Mouse (Mus musculus) hindbrain, embryonic 16.5 days (tissue): ENCODE measurements around the gene Pex5. TPM values are rescaled to one million over a fixed set of nuclear protein-coding genes. Genes with fewer than 3 reads are reported as not detected.
"Not testable (repeated sequence)": the region's sequence is repeated elsewhere in the genome, so short reads cannot be mapped to it uniquely, and the experiment has no call there.

Experiments used
- ATAC-seq: fragments of 200-750 bp; cut with Nextera tagmentation; 2 replicates; pipeline ENCODE4 v1.8.0; 2017; ENCODE audit warnings: moderate TSS enrichment, moderate library complexity
- H3K27ac ChIP-seq: fragments of 300-500 bp; sonication (generic); 2 replicates; pipeline ENCODE4 v1.5.1; 2014; ENCODE audit warnings: low read depth, mild to moderate bottlenecking, control low read depth, low read length, moderate library complexity
- H3K27me3 ChIP-seq: fragments of 300-500 bp; sonication (generic); replicated peaks from 2 replicates; pipeline ENCODE4 v1.6.1; 2014; ENCODE audit warnings: low read length; ENCODE audit not compliant: control insufficient read depth, insufficient read depth
- H3K36me3 ChIP-seq: fragments of 300-500 bp; sonication (generic); 2 replicates; pipeline ENCODE4 v1.6.1; 2014; ENCODE audit warnings: mild to moderate bottlenecking, low read length, moderate library complexity, mixed read lengths; ENCODE audit not compliant: control insufficient read depth, insufficient read depth
- H3K4me1 ChIP-seq: fragments of 300-500 bp; sonication (generic); 2 replicates; pipeline ENCODE4 v1.6.1; 2014; ENCODE audit warnings: low read depth, low read length; ENCODE audit not compliant: control insufficient read depth, insufficient read depth
- H3K4me2 ChIP-seq: fragments of 300-500 bp; sonication (generic); 2 replicates; pipeline ENCODE4 v1.6.1; 2014; ENCODE audit warnings: mild to moderate bottlenecking, low read length, control low read depth, moderate library complexity
- H3K4me3 ChIP-seq: fragments of 300-500 bp; sonication (generic); 2 replicates; pipeline ENCODE4 v1.5.1; 2014; ENCODE audit warnings: mild to moderate bottlenecking, low read length, control low read depth, moderate library complexity
- H3K9ac ChIP-seq: fragments of 300-500 bp; sonication (generic); 2 replicates; pipeline ENCODE4 v1.6.1; 2014; ENCODE audit warnings: low read depth, mild to moderate bottlenecking, control low read depth, low read length, moderate library complexity
- H3K9me3 ChIP-seq: fragments of 300-500 bp; sonication (generic); 2 replicates; pipeline ENCODE4 v1.6.1; 2014; ENCODE audit warnings: mild to moderate bottlenecking, low read length, moderate library complexity; ENCODE audit not compliant: control insufficient read depth
- WGBS: fragments of 180-500 bp; shearing (Covaris S2); extraction: QIAGEN DNeasy Blood & Tissue Kit; methylation state at CpG from one replicate; pipeline ENCODE4 v1.1.7; 2014; 5-methylcytosine and 5-hydroxymethylcytosine counted together
- polyA plus RNA-seq: library from polyadenylated mRNA; unstranded; fragments of >200 nt; fragmentation: Nextera tagmentation; extraction: Ambion mirVana; gene quantifications from 2 replicates; pipeline ENCODE4 v1.2.1, GENCODE M21; 2015

Pex5 gene
- polyA plus RNA-seq, 1 experiment from 2014 or later, result 64.4 TPM

GRCm38 (mm10) chr6:124415347-124416088, 651 bp upstream of the Pex5 start:
- no peaks in the 10 kb centered on the region for H3K9me3 ChIP-seq
- H3K4me1 ChIP-seq, result peaks cover 15% of the 10 kb centered on the region

GRCm38 (mm10) chr6:124414150-124414926, 529 bp downstream of the Pex5 start:
- Histone ChIP-seq H3K36me3 (peaks cover 7% of the 10 kb centered on the region; the same call in 1 of the 2 replicates), H3K9ac (peak overlapping the region; percentile 90), H3K27ac (peak overlapping the region; percentile 85), H3K9me3 (no peaks in the 10 kb centered on the region), H3K4me3 (peak overlapping the region; percentile 93), H3K4me2 (peak overlapping the region; percentile 80), H3K4me1 (peaks cover 15% of the 10 kb centered on the region), H3K27me3 (no peaks in the 10 kb centered on the region)
- WGBS, result 3% methylated on average over 32 of the region's 45 CpGs
- ATAC-seq, result peak; percentile 71

More at GRCm38 (mm10) chr6:124415347-124416088, 651 bp upstream of the Pex5 start:
- peak overlapping the region; percentile 85 for H3K27ac ChIP-seq
- peaks cover 7% of the 10 kb centered on the region; the same call in 1 of the 2 replicates for H3K36me3 ChIP-seq
- peak overlapping the region; percentile 69 for H3K9ac ChIP-seq
- no peaks in the 10 kb centered on the region for H3K27me3 ChIP-seq
- 5% methylated on average over 21 of the region's 21 CpGs for whole genome bisulfite sequencing
- peak; percentile 60 for ATAC-seq
- H3K4me3 ChIP-seq, result peak overlapping the region; percentile 93
- peak overlapping the region; percentile 80 for H3K4me2 ChIP-seq

GRCm38 (mm10) chr6:124413770-124414149, 1.1 kb downstream of the Pex5 start:
- Histone ChIP-seq H3K27me3 (no peaks in the 10 kb centered on the region), H3K4me3 (peak overlapping the region; percentile 93), H3K4me1 (peaks cover 15% of the 10 kb centered on the region), H3K9ac (peak overlapping the region; percentile 90), H3K27ac (peak overlapping the region; percentile 85), H3K36me3 (peaks cover 9% of the 10 kb centered on the region; the same call in 1 of the 2 replicates), H3K4me2 (peak overlapping the region; percentile 80), H3K9me3 (no peaks in the 10 kb centered on the region)
- 62% methylated on average over 3 of the region's 3 CpGs for WGBS
- no peak for ATAC-seq

GRCm38 (mm10) chr6:124408355-124408754, 6.5 kb downstream of the Pex5 start:
- no peaks in the 10 kb centered on the region for H3K9me3 ChIP-seq
- H3K4me3 ChIP-seq, result no peak overlapping the region
- no peak overlapping the region for H3K27ac ChIP-seq
- no peak for ATAC-seq
- 91% methylated on average over 5 of the region's 5 CpGs for WGBS
- H3K4me1 ChIP-seq, result peaks cover 2% of the 10 kb centered on the region
- H3K4me2 ChIP-seq, result no peak overlapping the region
- no peaks in the 10 kb centered on the region for H3K27me3 ChIP-seq
- H3K36me3 ChIP-seq, result peaks cover 35% of the 10 kb centered on the region
- H3K9ac ChIP-seq, result no peak overlapping the region

- Histone ChIP-seq H3K4me2 (no peak overlapping the region), H3K27me3 (no peaks in the 10 kb centered on the region), H3K9ac (no peak overlapping the region), H3K4me1 (no peaks in the 10 kb centered on the region), H3K36me3 (peaks cover 45% of the 10 kb centered on the region), H3K4me3 (no peak overlapping the region), H3K27ac (no peak overlapping the region), H3K9me3 (no peaks in the 10 kb centered on the region)
- peak; percentile 21 for ATAC-seq
Observed at GRCm38 (mm10) chr6:124407180-124407579, 7.7 kb downstream of the Pex5 start.

GRCm38 (mm10) chr6:124406326-124406725, 8.5 kb downstream of the Pex5 start:
- no peak overlapping the region for H3K27ac ChIP-seq
- peaks cover 45% of the 10 kb centered on the region for H3K36me3 ChIP-seq
- 96% methylated on average over 10 of the region's 10 CpGs for WGBS
- H3K9ac ChIP-seq, result no peak overlapping the region
- H3K27me3 ChIP-seq, result no peaks in the 10 kb centered on the region
- no peaks in the 10 kb centered on the region for H3K4me1 ChIP-seq
- no peak overlapping the region for H3K4me2 ChIP-seq
- no peak overlapping the region for H3K4me3 ChIP-seq
- ATAC-seq, result no peak
- H3K9me3 ChIP-seq, result no peaks in the 10 kb centered on the region

GRCm38 (mm10) chr6:124399738-124400137, 15.1 kb downstream of the Pex5 start:
- H3K4me3 ChIP-seq, result no peak overlapping the region
- H3K36me3 ChIP-seq, result peaks cover 71% of the 10 kb centered on the region
- H3K27me3 ChIP-seq, result no peaks in the 10 kb centered on the region
- no peak overlapping the region for H3K4me2 ChIP-seq
- no peaks in the 10 kb centered on the region for H3K9me3 ChIP-seq
- H3K27ac ChIP-seq, result no peak overlapping the region
- no peak overlapping the region for H3K9ac ChIP-seq
- ATAC-seq, result no peak
- WGBS, result 94% methylated on average over 6 of the region's 6 CpGs
- no peaks in the 10 kb centered on the region for H3K4me1 ChIP-seq

- H3K27ac ChIP-seq, ATAC-seq, H3K4me3 ChIP-seq, H3K9ac ChIP-seq, H3K4me2 ChIP-seq, H3K9me3 ChIP-seq, H3K27me3 ChIP-seq, H3K4me1 ChIP-seq: not testable (repeated sequence)
- peaks cover 35% of the 10 kb centered on the region for H3K36me3 ChIP-seq
- WGBS, result 94% methylated on average over 3 of the region's 3 CpGs
Observed at GRCm38 (mm10) chr6:124394991-124395390, 19.9 kb downstream of the Pex5 start.

- Histone ChIP-seq H3K4me1 (no peaks in the 10 kb centered on the region), H3K9ac (no peak overlapping the region)
- 53% methylated on average over 5 of the region's 5 CpGs for WGBS
Observed at GRCm38 (mm10) chr6:124380142-124380541, 34.7 kb downstream of the Pex5 start.

More at GRCm38 (mm10) chr6:124380142-124380541, 34.7 kb downstream of the Pex5 start:
- no peak overlapping the region for H3K4me3 ChIP-seq
- no peaks in the 10 kb centered on the region for H3K9me3 ChIP-seq
- no peaks in the 10 kb centered on the region for H3K36me3 ChIP-seq
- no peak for ATAC-seq
- no peak overlapping the region for H3K4me2 ChIP-seq
- H3K27ac ChIP-seq, result no peak overlapping the region
- no peaks in the 10 kb centered on the region for H3K27me3 ChIP-seq
